ENCODE assay signal across 7 mouse cellular contexts in the genomic region with DNA sequence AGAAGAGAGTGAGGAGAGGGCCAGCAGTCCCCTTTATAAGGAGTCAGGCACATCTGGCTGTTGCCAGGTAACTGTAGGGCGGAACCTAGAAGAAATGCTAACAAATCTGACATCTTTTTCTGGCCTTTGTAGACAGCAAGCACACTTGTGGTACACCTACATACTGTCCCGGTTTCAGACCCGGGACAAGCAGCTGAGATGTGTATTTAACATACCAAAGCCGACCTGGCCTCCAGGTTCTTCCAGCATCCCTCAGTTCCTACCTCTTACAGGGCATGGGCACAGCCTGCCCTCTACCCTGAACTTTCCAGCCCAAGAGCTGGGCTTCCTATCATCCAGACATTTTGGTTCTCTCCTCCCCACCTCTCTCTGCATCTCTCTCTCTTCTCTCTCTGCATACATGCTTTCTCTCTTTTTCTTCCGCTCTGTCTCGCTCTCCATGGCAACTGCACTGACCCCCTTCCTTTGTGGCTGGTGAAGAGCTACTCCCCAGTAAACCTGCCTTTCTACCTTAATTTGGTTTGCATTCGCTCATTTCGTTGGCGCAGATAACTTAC. TPM values are rescaled to one million over a fixed set of nuclear protein-coding genes. Genes with fewer than 3 reads are reported as not detected.
A peak's percentile ranks its signal among the peaks of the same experiment; 100 is the strongest.
DNase-seq lines count a peak whose midpoint lies in the region; ATAC-seq and TF ChIP-seq lines count a peak whose summit lies in the region.

No protein-coding gene starts in this region.

- no peak for TF ChIP-seq CTCF in brain, embryonic 14.5 days (IDR thresholded peaks at IDR 0.05; ENCODE audit: borderline replicate concordance, extremely low read depth, insufficient read depth, insufficient read length)

- H3K9ac ChIP-seq in ES-E14 (ENCODE audit: insufficient read depth, low read depth, low read length, poor library complexity, severe bottlenecking): peak overlapping the region; percentile 13; the same call in 1 of the 2 replicates
- peak overlapping the region; percentile 0; the same call in 1 of the 2 replicates for H3K9ac ChIP-seq in hindbrain, embryonic 14.5 days
- H3K9ac ChIP-seq in midbrain, embryonic 14.5 days (replicated peaks; ENCODE audit: low read length): peak overlapping the region; percentile 34

- no peak for DNase-seq in ES-E14 (ENCODE audit: low read depth, low spot score)
- peak; percentile 76 for DNase-seq in brain, embryonic 14.5 days (ENCODE audit: low read depth)
- DNase-seq in hindbrain, embryonic 14.5 days (ENCODE audit: low spot score): peak; percentile 50
- peak; percentile 57 for DNase-seq in midbrain, embryonic 14.5 days
- no peak for DNase-seq in gastrocnemius, postnatal 10 days
- no peak for DNase-seq in urinary bladder, postnatal 36 days (ENCODE audit: low spot score in 2 of 2)

- H3K9me3 ChIP-seq in ES-E14 (ENCODE audit: control insufficient read depth, insufficient read depth, low read depth, low read length): no peaks in the 10 kb centered on the region
- H3K9me3 ChIP-seq in hindbrain, embryonic 14.5 days (ENCODE audit: control insufficient read depth, low read length): no peaks in the 10 kb centered on the region
- H3K9me3 ChIP-seq in midbrain, embryonic 14.5 days (ENCODE audit: control insufficient read depth, low read length): no peaks in the 10 kb centered on the region

- in situ Hi-C loops in ES-E14 (cut with MboI; ENCODE audit: low sequenced_read_pairs in 2 of 2, unreplicated experiment in 2 of 2): no loop called here

- WGBS in hindbrain, embryonic 14.5 days: 9% methylated on average over 9 of the region's 9 CpGs
- 15% methylated on average over 9 of the region's 9 CpGs for WGBS in midbrain, embryonic 14.5 days

- H3K36me3 ChIP-seq in ES-E14 (ENCODE audit: control insufficient read depth, insufficient read depth, low read length, poor library complexity, severe bottlenecking): no peaks in the 10 kb centered on the region
- H3K36me3 ChIP-seq in hindbrain, embryonic 14.5 days (replicated peaks; ENCODE audit: control insufficient read depth, insufficient read depth): no peaks in the 10 kb centered on the region
- no peaks in the 10 kb centered on the region for H3K36me3 ChIP-seq in midbrain, embryonic 14.5 days (ENCODE audit: control insufficient read depth, insufficient read depth, low read length)

- H3K4me3 ChIP-seq in ES-E14 (ENCODE audit: insufficient read depth in 1 of 2, low read depth in 1 of 2, low read length in 2 of 2, poor library complexity in 1 of 2, severe bottlenecking in 1 of 2): peak overlapping the region in 1 of 2 experiments; percentile 5; a peak in 1 of 4 replicates
- no peak overlapping the region for H3K4me3 ChIP-seq in hindbrain, embryonic 14.5 days (replicated peaks; ENCODE audit: low read length)
- H3K4me3 ChIP-seq in midbrain, embryonic 14.5 days (replicated peaks; ENCODE audit: low read depth, low read length): no peak overlapping the region

- no peaks in the 10 kb centered on the region for H3K27me3 ChIP-seq in hindbrain, embryonic 14.5 days (ENCODE audit: control insufficient read depth, insufficient read depth, low read length)
- H3K27me3 ChIP-seq in midbrain, embryonic 14.5 days (ENCODE audit: control insufficient read depth, insufficient read depth, low read length): no peaks in the 10 kb centered on the region

- H3K4me2 ChIP-seq in hindbrain, embryonic 14.5 days (replicated peaks): peak overlapping the region; percentile 30
- H3K4me2 ChIP-seq in midbrain, embryonic 14.5 days (ENCODE audit: low read length): peak overlapping the region; percentile 40

- peaks cover 6 to 23% of the 10 kb centered on the region in 2 experiments; a peak in 3 of 4 replicates for H3K4me1 ChIP-seq in ES-E14 (ENCODE audit: control insufficient read depth in 2 of 2, insufficient read depth in 2 of 2, low read length in 2 of 2, poor library complexity in 1 of 2)
- peaks cover 8% of the 10 kb centered on the region; the same call in 1 of the 2 replicates for H3K4me1 ChIP-seq in hindbrain, embryonic 14.5 days (replicated peaks; ENCODE audit: control insufficient read depth, insufficient read depth, low read length)
- peaks cover 6% of the 10 kb centered on the region for H3K4me1 ChIP-seq in midbrain, embryonic 14.5 days (ENCODE audit: control insufficient read depth, insufficient read depth, low read length)

- TF ChIP-seq POLR2A in brain, embryonic 14.5 days (IDR thresholded peaks at IDR 0.05; ENCODE audit: borderline replicate concordance, extremely low read depth, insufficient read depth, insufficient read length, poor library complexity, severe bottlenecking): no peak

- 0 out of 2 replicates have a peak, but pooled peaks have one; percentile 36 for ATAC-seq in hindbrain, embryonic 14.5 days (ENCODE audit: low FRiP score)
- ATAC-seq in midbrain, embryonic 14.5 days (ENCODE audit: low FRiP score, low TSS enrichment): no peak
- no peak for ATAC-seq in CD4-positive, CD25-positive, alpha-beta regulatory T cell, adult 4 months

- peak overlapping the region; percentile 73; the same call in 1 of the 2 replicates for H3K27ac ChIP-seq in ES-E14 (ENCODE audit: insufficient read depth, low read depth, low read length, poor library complexity, severe bottlenecking)
- peak overlapping the region; percentile 54 for H3K27ac ChIP-seq in hindbrain, embryonic 14.5 days
- peak overlapping the region; percentile 76 for H3K27ac ChIP-seq in midbrain, embryonic 14.5 days (replicated peaks; ENCODE audit: low read depth, low read length)

TF ChIP-seq in ES-E14, 5 proteins besides CTCF, POLR2A, EP300 and RAD21:
- TF ChIP-seq ZNF384 (IDR thresholded peaks at IDR 0.05; ENCODE audit: low read depth, low read length): no peak
- no peak for TF ChIP-seq HCFC1 (IDR thresholded peaks at IDR 0.05; ENCODE audit: borderline replicate concordance, insufficient read depth, low read length)
- TF ChIP-seq MAFK (IDR thresholded peaks at IDR 0.05; ENCODE audit: insufficient read depth, low read depth, low read length): no peak
- TF ChIP-seq CHD2 (IDR thresholded peaks at IDR 0.05; ENCODE audit: low read depth, low read length): no peak
- no peak for TF ChIP-seq ZC3H11A (IDR thresholded peaks at IDR 0.05; ENCODE audit: borderline replicate concordance, low read depth, low read length)

RNA-seq across cellular contexts. Expression of a gene that starts 18.1 kb away (rescaled TPM):
- 7.1 and 15.6 TPM in 2 replicates for total RNA-seq in ES-E14 (2012; rRNA removed)
- 4.9 and 6.6 TPM in 2 replicates for polyA plus RNA-seq in brain, embryonic 14.5 days (2012; rRNA removed)
- 15.8 and 16.8 TPM in 2 replicates for polyA plus RNA-seq in hindbrain, embryonic 14.5 days (2014; fragmentation: Nextera tagmentation; extraction: Ambion mirVana)
- 12.4 and 13.4 TPM in 2 replicates for polyA plus RNA-seq in midbrain, embryonic 14.5 days (2014; fragmentation: Nextera tagmentation; extraction: Ambion mirVana)
- total RNA-seq in gastrocnemius, postnatal 10 days (2021): 1 to 10 TPM; 2.9 to 3.3 TPM
- not detected for polyA plus RNA-seq in CD4-positive, CD25-positive, alpha-beta regulatory T cell, adult 4 months (2017; shearing (Covaris generic))

RNA-seq across cellular contexts. Expression of a gene that starts 44.3 kb away (rescaled TPM):
- 142 and 160 TPM in 2 replicates for total RNA-seq in ES-E14 (2012; rRNA removed)
- polyA plus RNA-seq in brain, embryonic 14.5 days (2012; rRNA removed): 119 and 142 TPM in 2 replicates
- polyA plus RNA-seq in hindbrain, embryonic 14.5 days (2014; fragmentation: Nextera tagmentation; extraction: Ambion mirVana): 23.7 and 26.2 TPM in 2 replicates
- 36.8 and 43.2 TPM in 2 replicates for polyA plus RNA-seq in midbrain, embryonic 14.5 days (2014; fragmentation: Nextera tagmentation; extraction: Ambion mirVana)
- total RNA-seq in gastrocnemius, postnatal 10 days (2021): 10 to 100 TPM; 55.1 to 63.6 TPM
- 10 to 100 TPM; 28.0 to 35.3 TPM for polyA plus RNA-seq in CD4-positive, CD25-positive, alpha-beta regulatory T cell, adult 4 months (2017; shearing (Covaris generic))

Comparison
In these comparisons a context has a peak if more than half of its experiments do, and no peak if none do; other contexts are left out.
1. DNase-seq: peak in brain, embryonic 14.5 days (single experiment), hindbrain, embryonic 14.5 days (single experiment) and midbrain, embryonic 14.5 days (single experiment); none in ES-E14 (single experiment), gastrocnemius, postnatal 10 days (single experiment) and urinary bladder, postnatal 36 days (0 of 2).
2. Peak in every context shown above with its lines, with median percentiles within 50 percentile points of each other: H3K27ac ChIP-seq and H3K9ac ChIP-seq.